Mouse (Mus musculus) olfactory bulb, adult 2 months (tissue): Measurements from ENCODE around the gene Amz1.

Experiments
- CTCF ChIP-seq: fragments of 200-500 bp; IDR thresholded peaks from 2 replicates; pipeline ENCODE4 v1.5.1; 2012; ENCODE audit warnings: low read depth, mild to moderate bottlenecking, low read length, moderate library complexity; ENCODE audit not compliant: insufficient read depth
- POLR2A ChIP-seq: fragments of 200-500 bp; IDR thresholded peaks from 2 replicates; pipeline ENCODE4 v1.6.1; 2012; ENCODE audit warnings: mild to moderate bottlenecking, low read depth, low read length, moderate library complexity; ENCODE audit not compliant: insufficient read depth

DNA sequence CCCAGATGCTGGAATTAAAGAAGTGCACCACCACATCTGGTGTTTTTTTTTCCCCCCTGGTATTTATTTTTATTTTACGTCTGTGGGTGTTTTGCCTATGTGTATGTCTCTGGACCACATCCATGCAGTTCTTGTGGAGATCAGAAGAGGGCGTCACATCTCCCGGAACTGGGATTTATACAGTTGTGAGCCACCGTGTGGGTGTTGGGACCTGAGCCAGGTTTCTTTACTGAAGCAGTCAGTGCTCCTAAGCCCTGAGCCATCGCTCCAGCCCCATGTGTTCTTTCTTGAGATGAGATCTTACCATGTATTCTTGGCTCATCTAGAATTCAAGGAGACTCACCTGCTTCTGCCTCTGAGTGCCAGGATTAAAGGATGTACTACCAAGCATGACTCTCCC lies 12.9 kb upstream of the Amz1 start:
- TF ChIP-seq CTCF = no peak
- no peak for TF ChIP-seq POLR2A
